In the genomic region with DNA sequence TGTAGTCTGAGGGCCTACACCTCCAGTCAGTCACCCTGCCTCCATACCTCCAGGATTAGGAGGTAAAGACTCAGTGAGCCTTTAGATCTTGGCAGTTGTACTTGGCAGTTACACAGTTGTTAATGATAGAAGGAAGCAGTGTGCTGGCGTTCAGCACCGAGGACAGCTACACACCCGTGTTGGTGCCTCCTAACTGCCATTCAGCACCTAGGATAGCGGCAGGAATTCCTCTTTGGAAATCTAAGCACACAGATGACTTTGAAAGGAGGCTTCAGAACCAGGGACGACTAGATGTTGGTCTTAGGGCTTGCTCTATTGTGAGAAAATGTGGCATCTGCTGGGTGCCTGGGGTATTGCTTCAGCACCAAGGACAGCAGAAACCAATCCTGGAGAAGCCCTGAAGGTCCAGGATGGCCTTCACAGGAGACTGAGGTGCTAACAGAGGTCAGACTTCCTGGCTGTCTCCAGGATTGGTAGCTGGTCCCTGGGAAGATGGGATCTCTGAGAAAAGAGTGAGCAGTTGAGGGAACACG, we compare ENCODE assay signal across 8 mouse cellular contexts. TPM values are rescaled to one million over a fixed set of nuclear protein-coding genes. Genes with fewer than 3 reads are reported as not detected.
DNase-seq lines count a peak whose midpoint lies in the region; ATAC-seq lines count a peak whose summit lies in the region.

No protein-coding gene starts in this region.

- no peaks in the 10 kb centered on the region for H3K27me3 ChIP-seq in kidney, embryonic 14.5 days (ENCODE audit: control insufficient read depth, insufficient read depth, low read length)

- peak; percentile 51 to 58 for DNase-seq in layer of hippocampus, postnatal 10 days (ENCODE audit: low spot score in 2 of 2)
- DNase-seq in layer of hippocampus, postnatal 36 days = no peak
- peak; percentile 88 for DNase-seq in ZHBTc4 (ENCODE audit: low read depth, low spot score)
- peak; percentile 68 for DNase-seq in gastrocnemius, adult 18-20 months (ENCODE audit: low spot score)
- DNase-seq in lung, postnatal 36 days = peak; percentile 79
- DNase-seq in thymus, postnatal 25 days = peak; percentile 35

- WGBS in kidney, embryonic 14.5 days = 16% methylated on average over 6 of the region's 6 CpGs

- H3K9me3 ChIP-seq in kidney, embryonic 14.5 days (ENCODE audit: control insufficient read depth, low read length) = no peaks in the 10 kb centered on the region

- no peak overlapping the region for H3K27ac ChIP-seq in kidney, embryonic 14.5 days (ENCODE audit: low read depth, low read length)

- no peak overlapping the region for H3K9ac ChIP-seq in kidney, embryonic 14.5 days (ENCODE audit: low read depth, low read length)

- ATAC-seq in kidney, embryonic 14.5 days (ENCODE audit: low FRiP score, low TSS enrichment) = 0 out of 2 replicates have a peak, but pooled peaks have one; percentile 20
- ATAC-seq in cerebellum, adult (ENCODE audit: insufficient number of reproducible peaks, low FRiP score, low TSS enrichment) = no peak

- H3K4me1 ChIP-seq in kidney, embryonic 14.5 days (ENCODE audit: control insufficient read depth, insufficient read depth, low read length) = no peaks in the 10 kb centered on the region

- H3K36me3 ChIP-seq in kidney, embryonic 14.5 days (ENCODE audit: control insufficient read depth, insufficient read depth, low read length) = peaks cover 57% of the 10 kb centered on the region; the same call in 1 of the 2 replicates

- no peak overlapping the region for H3K4me3 ChIP-seq in kidney, embryonic 14.5 days (ENCODE audit: low read length)

- no peak overlapping the region for H3K4me2 ChIP-seq in kidney, embryonic 14.5 days (replicated peaks; ENCODE audit: low read depth, low read length)

RNA-seq across cellular contexts. Expression of gene Zfp473, which starts 19.3 kb away (rescaled TPM):
- total RNA-seq in layer of hippocampus, postnatal 10 days (2021) = under 1 TPM; 0.16 to 0.53 TPM
- under 1 TPM; 0.22 to 0.38 TPM for total RNA-seq in layer of hippocampus, postnatal 36 days (2021)
- not detected for total RNA-seq in gastrocnemius, adult 18-20 months (2021)
- polyA plus RNA-seq in kidney, embryonic 14.5 days (2014; fragmentation: Nextera tagmentation; extraction: Ambion mirVana) = 2.5 and 3.1 TPM in 2 replicates

RNA-seq across cellular contexts. Expression of gene Vrk3, which starts 21.9 kb away (rescaled TPM):
- total RNA-seq in layer of hippocampus, postnatal 10 days (2021) = 10 to 100 TPM; 27.7 to 31.5 TPM
- total RNA-seq in layer of hippocampus, postnatal 36 days (2021) = 10 to 100 TPM; 31.8 to 34.8 TPM
- total RNA-seq in gastrocnemius, adult 18-20 months (2021) = 10 to 100 TPM; 19.5 to 19.8 TPM
- polyA plus RNA-seq in kidney, embryonic 14.5 days (2014; fragmentation: Nextera tagmentation; extraction: Ambion mirVana) = 35.2 and 43.4 TPM in 2 replicates

RNA-seq across cellular contexts. Expression of gene Nup62, which starts 45.8 kb away (rescaled TPM):
- total RNA-seq in layer of hippocampus, postnatal 10 days (2021) = 10 to 100 TPM; 34.2 to 35.2 TPM
- total RNA-seq in layer of hippocampus, postnatal 36 days (2021) = 10 to 100 TPM; 29.7 to 30.6 TPM
- 10 to 100 TPM; 20.1 to 25.2 TPM for total RNA-seq in gastrocnemius, adult 18-20 months (2021)
- polyA plus RNA-seq in kidney, embryonic 14.5 days (2014; fragmentation: Nextera tagmentation; extraction: Ambion mirVana) = 59.5 and 61.9 TPM in 2 replicates

RNA-seq across cellular contexts. Expression of gene Il4i1, which starts 46.1 kb away (rescaled TPM):
- 1 to 10 TPM; 1.1 to 2.0 TPM for total RNA-seq in layer of hippocampus, postnatal 10 days (2021)
- 1 to 10 TPM; 1.1 to 2.5 TPM for total RNA-seq in layer of hippocampus, postnatal 36 days (2021)
- total RNA-seq in gastrocnemius, adult 18-20 months (2021) = 1 to 10 TPM; 2.3 to 3.5 TPM
- polyA plus RNA-seq in kidney, embryonic 14.5 days (2014; fragmentation: Nextera tagmentation; extraction: Ambion mirVana) = 1.7 and 2.0 TPM in 2 replicates

RNA-seq across cellular contexts. Expression of gene Atf5, which starts 46.3 kb away (rescaled TPM):
- 10 to 100 TPM; 28.0 to 29.1 TPM for total RNA-seq in layer of hippocampus, postnatal 10 days (2021)
- 10 to 100 TPM; 26.3 to 28.9 TPM for total RNA-seq in layer of hippocampus, postnatal 36 days (2021)
- total RNA-seq in gastrocnemius, adult 18-20 months (2021) = 10 to 100 TPM; 62.4 to 99.0 TPM
- 2.5 and 6.3 TPM in 2 replicates for polyA plus RNA-seq in kidney, embryonic 14.5 days (2014; fragmentation: Nextera tagmentation; extraction: Ambion mirVana)

Comparison
In these comparisons a context has a peak if more than half of its experiments do, and no peak if none do; other contexts are left out.
1. DNase-seq: peak in layer of hippocampus, postnatal 10 days (2 of 2), ZHBTc4 (single experiment), gastrocnemius, adult 18-20 months (single experiment), lung, postnatal 36 days (single experiment) and thymus, postnatal 25 days (single experiment); none in layer of hippocampus, postnatal 36 days (0 of 2).